Mouse (Mus musculus) MEL (cell line): ENCODE data around the gene Nudt9.

Source experiments
- BHLHE40 ChIP-seq: IDR thresholded peaks from 2 replicates; pipeline ENCODE4 v1.6.1; 2012; ENCODE audit warnings: low read depth, mild to moderate bottlenecking, inconsistent platforms, low read length, improper control_type of control experiment, borderline replicate concordance
- CHD2 ChIP-seq: IDR thresholded peaks from 2 replicates; pipeline ENCODE4 v1.6.1; 2011; ENCODE audit warnings: low read length, improper control_type of control experiment
- CTCF ChIP-seq, 3 experiments: IDR thresholded peaks in 2 of 3; conservative IDR thresholded peaks in 1 of 3; 2 replicates each; pipeline ENCODE4 v1.5.1; 2011 to 2012; ENCODE audit warnings: low read length in 3 of 3, low read depth in 2 of 3, mild to moderate bottlenecking in 2 of 3, improper control_type of control experiment in 1 of 3, inconsistent platforms in 1 of 3, mixed read lengths in 1 of 3, moderate library complexity in 1 of 3; ENCODE audit not compliant: control insufficient read depth in 1 of 3, insufficient read depth in 1 of 3, poor library complexity in 1 of 3, severe bottlenecking in 1 of 3
- ELF1 ChIP-seq: IDR thresholded peaks from 2 replicates; pipeline ENCODE4 v1.6.1; 2014; ENCODE audit warnings: low read depth, mild to moderate bottlenecking, inconsistent platforms, low read length, improper control_type of control experiment, moderate library complexity
- GATA1 ChIP-seq: IDR thresholded peaks from 2 replicates; pipeline ENCODE4 v1.6.1; 2011; ENCODE audit warnings: low read depth, low read length, improper control_type of control experiment
- POLR2A ChIP-seq, 2 experiments: IDR thresholded peaks; 2 replicates each; pipeline ENCODE4 v1.6.1; 2011 to 2012; ENCODE audit warnings: low read length in 2 of 2, mild to moderate bottlenecking in 2 of 2, control low read depth in 1 of 2, improper control_type of control experiment in 1 of 2, low read depth in 1 of 2, moderate library complexity in 1 of 2; ENCODE audit not compliant: control insufficient read depth in 1 of 2, insufficient read depth in 1 of 2, poor library complexity in 1 of 2
- SIN3A ChIP-seq: IDR thresholded peaks from 2 replicates; pipeline ENCODE4 v1.6.1; 2012; ENCODE audit warnings: low read length, improper control_type of control experiment, inconsistent platforms
- ZC3H11A ChIP-seq: IDR thresholded peaks from 2 replicates; pipeline ENCODE4 v1.6.1; 2012; ENCODE audit warnings: low read depth, mild to moderate bottlenecking, inconsistent platforms, low read length, improper control_type of control experiment
- ZMIZ1 ChIP-seq: IDR thresholded peaks from 2 replicates; pipeline ENCODE4 v1.6.1; 2012; ENCODE audit warnings: low read depth, mild to moderate bottlenecking, inconsistent platforms, low read length, improper control_type of control experiment, moderate library complexity

DNA sequence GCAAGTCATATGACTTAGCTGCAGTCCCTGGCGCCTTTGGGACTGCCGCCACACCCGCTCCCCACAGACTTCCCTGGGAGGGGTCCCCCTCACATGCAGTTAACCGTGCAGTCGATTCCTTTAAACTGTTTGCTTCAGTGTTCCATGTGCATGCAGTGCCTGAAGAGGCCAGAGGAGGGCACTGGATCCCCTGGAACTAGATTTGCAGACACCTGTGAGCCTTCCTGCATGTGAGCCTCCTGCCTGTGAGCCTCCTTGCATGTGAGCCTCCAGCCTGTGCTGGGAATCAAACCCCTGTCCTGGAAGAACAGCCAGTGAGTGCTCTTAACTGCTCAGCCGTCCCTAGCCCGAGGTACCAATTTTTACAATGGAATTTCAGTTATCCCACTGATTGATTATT, 22.6 kb downstream of the Nudt9 start:
- TF ChIP-seq CTCF (IDR thresholded peaks at IDR 0.05 in 2 of 3, conservative IDR thresholded peaks at IDR 0.05 in 1 of 3; ENCODE audit: control insufficient read depth in 1 of 3, insufficient read depth in 1 of 3, low read depth in 2 of 3, low read length in 3 of 3, poor library complexity in 1 of 3, severe bottlenecking in 1 of 3) (peak; percentile 28 to 34 (median 32); a peak in 5 of 6 replicates), POLR2A (IDR thresholded peaks at IDR 0.05; ENCODE audit: control insufficient read depth in 1 of 2, insufficient read depth in 1 of 2, low read depth in 1 of 2, low read length in 2 of 2, poor library complexity in 1 of 2) (no peak), ZC3H11A (no peak), BHLHE40 (no peak), CHD2 (no peak), ZMIZ1 (no peak), SIN3A (no peak), ELF1 (no peak), GATA1 (no peak)
